Mouse (Mus musculus): ENCODE results near the gene Pknox2.

Gene Pknox2

DNA sequence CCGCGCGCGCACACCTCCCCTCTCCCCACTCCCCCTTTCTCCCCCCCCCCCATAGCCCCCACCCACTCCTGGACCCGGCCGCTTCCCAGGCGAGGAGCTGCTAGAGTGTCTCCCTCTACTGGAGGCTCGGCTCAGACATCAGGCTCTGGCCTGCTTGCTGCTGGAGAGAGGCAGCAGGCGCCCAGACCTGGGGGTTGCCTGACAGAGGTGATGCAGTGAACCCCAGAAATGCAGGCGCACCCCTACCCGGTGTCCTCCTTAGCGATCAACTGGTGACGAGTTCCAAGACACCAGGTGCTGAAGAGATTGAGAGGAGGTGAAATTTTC is at the start of gene Pknox2:
Gene Pknox2, minus strand, starts transcription at position 49 of the 327 bp plus-strand sequence.
- peak; percentile 70 for DNase-seq (ENCODE audit: low read depth, low spot score)

DNA sequence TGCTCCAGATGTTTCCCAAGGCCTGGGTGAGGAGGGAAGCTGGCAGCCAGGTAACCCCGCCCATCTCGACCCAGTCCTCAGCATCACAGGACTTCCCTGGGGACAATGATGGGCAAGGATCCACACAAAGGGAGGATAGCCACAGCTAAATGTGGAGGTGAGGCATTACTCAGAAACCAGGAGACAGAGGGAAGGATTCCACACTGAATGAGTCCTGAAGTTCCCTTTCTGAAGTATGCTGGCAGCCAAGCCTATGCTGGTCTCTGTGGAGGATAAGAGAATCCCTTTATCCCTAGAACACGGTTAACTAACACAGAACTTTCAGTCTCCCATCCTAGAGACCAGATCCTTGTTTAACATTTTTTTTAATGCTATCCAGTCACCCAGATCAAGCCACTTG is 40.8 kb upstream of the Pknox2 start:
- no peak for DNase-seq (ENCODE audit: low read depth, low spot score)

DNA sequence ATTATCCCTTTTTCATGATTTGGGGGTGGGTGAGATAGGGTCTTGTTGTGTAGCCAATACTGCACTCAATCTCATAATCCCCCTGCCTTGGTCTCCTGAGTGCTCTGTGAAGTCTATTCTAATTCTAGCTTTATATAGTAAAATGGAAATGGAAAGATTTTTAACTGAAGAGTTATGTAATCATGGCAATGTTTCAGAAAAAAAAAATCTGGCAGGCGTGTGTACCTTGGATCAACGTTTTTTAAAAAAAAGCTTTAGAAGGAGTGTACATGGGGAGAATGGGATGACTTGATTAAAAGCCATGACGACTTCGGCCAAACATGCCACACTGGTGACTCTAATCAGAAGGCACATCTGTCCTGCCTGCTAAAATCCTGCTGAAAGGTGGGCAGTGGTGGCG is 40.2 kb upstream of the Pknox2 start:
- no peak for DNase-seq (ENCODE audit: low read depth, low spot score)

DNA sequence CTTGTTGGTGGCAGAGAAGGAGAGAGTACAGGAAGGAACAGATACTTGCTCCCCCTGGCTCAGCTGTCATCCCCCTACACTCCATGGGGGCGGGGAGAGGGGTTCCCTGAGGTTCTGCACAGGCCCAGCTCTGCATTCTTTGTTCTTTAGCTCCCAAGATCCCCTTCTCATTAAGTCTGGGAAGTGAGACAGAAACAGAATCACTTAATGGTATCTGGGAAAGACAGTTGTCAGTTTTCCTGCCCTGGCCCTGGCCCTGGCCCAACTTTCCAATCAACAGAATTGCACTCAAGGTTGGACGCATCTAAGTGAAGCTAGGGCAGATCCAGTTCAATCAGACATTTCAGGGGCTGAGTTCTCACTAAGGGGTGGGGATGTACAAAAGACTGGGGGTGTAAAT is 36.0 kb upstream of the Pknox2 start:
- DNase-seq (ENCODE audit: low read depth, low spot score): no peak

DNA sequence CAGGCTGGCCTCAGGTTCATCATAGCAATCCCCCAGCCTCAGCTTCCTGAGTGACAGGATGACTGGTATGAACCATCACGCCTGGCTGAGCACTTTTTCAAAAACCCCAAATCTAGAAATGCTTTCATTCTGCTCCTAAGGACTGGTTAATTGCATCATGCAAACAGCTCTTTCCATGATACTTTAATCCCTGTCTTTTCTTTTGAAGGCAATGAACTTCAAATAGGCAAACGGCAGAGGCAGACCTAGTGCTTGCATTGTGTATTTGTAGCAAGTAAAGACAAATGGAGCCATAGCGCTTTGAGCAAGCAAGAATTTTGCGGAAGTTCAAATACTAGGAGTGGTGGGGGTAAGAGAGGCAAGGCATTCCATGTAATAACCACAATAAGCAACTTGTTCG is 34.4 kb upstream of the Pknox2 start:
- DNase-seq (ENCODE audit: low read depth, low spot score): no peak

DNA sequence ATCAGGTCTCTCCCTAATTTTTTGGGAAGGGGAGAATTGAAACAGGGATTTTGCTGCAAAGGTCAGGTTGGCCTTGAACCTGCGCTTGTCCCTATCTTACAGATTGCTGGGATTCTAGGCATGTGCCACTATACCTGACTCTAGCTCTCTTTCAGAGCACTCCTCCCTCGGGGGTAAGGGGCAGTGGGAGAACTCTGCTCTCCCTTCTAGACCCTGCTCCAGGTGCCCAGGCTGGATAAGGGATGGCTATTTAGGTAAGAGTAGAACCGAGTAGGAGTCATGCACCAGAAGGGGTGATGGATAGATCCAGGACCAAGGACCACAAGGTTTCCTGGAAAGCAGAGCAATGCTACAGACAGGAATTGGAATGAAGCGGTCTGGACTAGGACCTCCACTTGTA is 32.4 kb upstream of the Pknox2 start:
- DNase-seq (ENCODE audit: low read depth, low spot score): no peak

DNA sequence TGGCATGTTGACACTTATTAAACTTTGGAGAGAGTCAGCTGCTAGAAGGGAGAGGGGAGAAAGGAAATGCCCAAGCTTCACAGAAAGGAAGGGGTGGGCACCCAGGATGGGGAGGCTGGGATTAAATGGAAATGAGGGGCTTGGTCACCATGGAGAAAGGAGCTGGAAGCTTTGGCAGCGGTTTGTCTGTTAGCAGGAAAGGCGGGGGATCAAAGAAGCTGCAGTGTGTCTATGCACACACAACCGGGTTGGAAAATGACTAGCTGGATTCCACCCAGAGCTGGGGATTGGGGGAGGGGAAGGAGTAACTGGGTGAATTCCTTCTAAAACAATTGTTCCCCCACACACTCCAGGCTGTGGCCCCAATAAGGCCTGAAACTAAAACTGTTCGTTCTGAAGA is 31.7 kb upstream of the Pknox2 start:
- DNase-seq (ENCODE audit: low read depth, low spot score): no peak

DNA sequence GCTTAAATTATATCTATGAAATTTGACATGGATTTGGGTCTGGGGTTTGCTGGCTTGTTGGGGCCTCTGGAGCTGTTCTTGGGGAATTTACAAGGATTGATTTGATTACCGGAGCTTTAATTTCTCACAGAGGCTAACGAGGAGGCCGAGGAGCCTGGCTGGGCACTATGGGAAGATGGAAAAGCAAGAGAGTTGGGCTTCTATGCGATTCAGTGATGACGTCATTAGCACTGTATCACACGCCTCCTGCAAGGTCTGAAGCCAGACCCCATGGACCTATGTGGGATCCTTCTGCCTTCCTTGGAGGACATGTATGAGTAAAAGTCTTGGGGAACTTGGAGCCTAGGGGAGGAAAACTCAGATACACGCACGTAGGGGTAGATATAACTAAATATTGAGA is 30.3 kb upstream of the Pknox2 start:
- DNase-seq (ENCODE audit: low read depth, low spot score): no peak

DNA sequence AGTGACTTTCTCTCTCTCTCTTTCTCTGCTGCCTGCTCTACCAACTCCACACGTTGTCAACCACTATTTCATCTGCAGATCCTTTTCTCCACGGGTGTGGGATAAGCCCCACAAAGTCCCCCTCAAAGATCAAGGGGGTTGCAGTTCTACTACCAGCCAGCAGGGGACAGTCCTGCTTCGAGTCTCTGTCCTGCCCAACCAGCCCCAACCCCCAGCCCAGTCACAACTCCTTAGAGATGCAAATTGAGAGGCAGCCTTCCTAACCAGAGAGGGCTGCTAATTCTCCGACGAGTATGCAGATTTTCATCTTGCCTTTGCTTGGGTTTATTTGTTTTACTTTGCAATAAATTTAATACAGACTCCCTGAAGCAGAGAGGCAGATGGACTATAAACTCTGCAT is 29.9 kb upstream of the Pknox2 start:
- DNase-seq (ENCODE audit: low read depth, low spot score): peak; percentile 36

DNA sequence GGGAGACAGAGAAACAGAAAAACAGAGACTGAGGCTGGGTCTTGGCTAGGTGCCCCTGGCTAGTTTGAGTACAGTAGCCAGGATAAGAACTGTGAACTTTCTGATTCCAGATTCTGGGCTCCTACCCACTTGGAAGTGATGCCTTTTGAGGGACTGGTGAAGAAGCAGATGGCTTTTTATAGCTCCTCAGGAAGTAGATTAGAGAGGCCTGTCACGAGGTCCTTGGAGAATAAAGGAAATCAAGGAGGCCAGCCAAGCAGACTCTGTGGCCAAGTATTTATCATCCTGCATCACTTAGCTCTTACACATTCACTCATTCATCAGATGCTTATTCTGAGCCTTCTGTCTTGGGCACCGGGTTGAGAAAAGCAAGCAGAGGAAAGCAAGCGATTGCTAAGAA is 28.8 kb upstream of the Pknox2 start:
- no peak for DNase-seq (ENCODE audit: low read depth, low spot score)

DNA sequence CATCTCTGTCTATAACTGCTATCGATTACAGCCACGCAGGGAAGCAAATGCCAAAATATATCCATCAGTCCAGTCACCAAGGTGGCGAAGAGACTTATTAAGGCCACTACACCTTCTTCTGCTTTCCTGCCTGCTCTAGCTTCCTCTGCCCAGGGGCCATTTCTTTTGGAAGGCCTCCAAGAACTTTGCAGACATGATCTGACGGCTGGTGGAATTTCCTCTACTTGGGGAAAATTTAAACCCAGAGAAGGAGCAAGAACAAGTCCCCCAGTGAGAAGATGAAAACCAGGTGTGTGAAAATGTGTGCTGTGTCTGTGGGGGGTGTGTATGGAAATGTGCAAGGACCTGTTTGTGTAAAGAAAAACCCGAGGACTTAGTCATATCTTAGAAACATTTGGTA is 26.2 kb upstream of the Pknox2 start:
- no peak for DNase-seq (ENCODE audit: low read depth, low spot score)

DNA sequence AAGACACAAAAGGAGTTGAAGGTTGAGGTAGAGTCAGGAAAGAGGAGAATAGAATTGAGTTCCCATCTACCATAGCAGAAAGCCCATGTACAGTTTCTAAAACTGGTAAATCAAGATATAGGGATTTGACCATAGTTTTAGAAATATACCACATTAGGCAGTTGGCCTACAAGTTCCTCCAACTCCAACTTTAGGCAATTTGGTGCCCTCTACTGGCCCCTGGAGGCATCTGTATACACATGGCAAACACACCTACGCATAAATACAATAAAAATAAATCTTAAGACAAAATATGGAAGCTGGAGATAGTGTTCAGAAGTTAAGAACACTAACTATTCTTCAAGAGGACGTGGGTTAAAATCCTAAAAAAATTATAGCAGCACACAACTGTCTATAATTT is 19.7 kb upstream of the Pknox2 start:
- no peak for DNase-seq (ENCODE audit: low read depth, low spot score)

DNA sequence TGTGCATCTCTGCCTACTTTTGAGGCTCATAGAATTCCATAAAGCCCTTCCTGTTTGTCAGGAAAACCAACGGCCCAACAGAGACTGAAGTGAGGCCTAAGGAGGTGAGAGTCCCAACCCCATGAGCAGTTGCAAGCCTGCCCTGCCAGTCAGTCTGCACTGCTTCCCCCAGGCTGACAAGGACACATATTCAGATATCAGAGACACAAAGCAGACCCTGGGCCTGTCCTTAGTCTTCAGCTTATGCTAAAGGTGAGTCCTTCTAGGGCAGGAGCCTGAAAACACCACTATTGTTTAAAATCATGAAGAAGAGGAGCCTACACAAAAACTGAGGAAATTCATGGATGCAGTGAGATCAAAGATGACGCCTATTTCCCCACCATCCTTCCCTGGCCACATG is 13.5 kb upstream of the Pknox2 start:
- no peak for DNase-seq (ENCODE audit: low read depth, low spot score)

DNA sequence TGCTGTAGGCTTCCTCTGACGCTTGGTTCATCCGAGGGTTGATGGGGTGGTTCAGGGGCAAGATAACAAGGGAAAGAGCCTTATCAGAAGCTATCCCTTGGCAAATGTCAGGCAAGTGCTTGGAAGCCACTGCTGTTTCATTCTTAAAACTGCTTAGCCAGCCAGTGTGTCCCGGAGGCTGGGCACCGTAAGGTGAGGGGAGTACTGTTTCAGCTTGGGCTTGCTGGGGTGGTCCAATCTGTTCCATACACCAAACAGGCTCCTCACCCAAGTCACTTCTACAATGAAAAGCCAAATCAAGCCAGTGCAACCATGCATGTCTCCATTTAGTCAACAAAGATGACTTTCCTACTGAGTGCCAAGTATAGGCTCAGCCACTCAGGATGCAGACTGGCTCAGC is 679 bp upstream of the Pknox2 start:
- DNase-seq (ENCODE audit: low read depth, low spot score): no peak

DNA sequence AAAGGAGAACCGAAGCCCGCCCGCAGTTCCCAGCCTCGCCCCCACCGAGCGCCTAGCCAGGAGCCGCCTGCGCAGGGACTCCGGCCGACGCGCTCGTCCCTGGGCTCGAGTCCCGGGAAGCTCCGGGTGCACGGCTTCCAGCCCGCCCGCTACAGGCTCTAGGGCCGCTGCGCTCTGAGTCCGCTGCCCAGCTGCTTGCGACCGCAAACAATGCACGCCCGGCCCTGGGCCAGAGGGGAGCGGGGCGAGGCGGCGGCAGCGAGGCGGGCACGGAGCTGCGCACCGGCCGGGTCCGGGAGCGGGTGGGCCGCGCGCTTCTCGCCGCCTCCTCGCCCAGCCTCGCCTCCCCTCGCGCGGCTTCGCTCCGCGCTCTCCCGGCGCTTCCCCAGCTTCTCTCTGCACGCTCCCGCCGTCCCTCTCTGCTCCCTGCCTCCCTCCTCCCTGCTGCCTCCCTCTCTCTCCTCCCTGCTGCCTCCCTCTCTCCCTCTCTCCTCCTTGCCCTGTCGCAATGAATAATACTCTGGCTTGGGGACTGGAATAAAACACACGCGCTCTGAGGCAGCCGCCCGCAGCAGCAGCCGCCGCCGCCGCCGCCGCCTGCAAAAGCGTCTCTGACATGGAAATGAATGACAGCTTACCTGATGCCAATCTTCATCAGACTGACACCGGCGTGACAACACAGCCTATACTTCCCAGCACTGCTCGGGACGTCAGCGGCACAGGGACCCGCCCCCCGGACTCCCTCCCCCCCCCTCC is 426 bp downstream of the Pknox2 start:
- DNase-seq (ENCODE audit: low read depth, low spot score): peak; percentile 70

DNA sequence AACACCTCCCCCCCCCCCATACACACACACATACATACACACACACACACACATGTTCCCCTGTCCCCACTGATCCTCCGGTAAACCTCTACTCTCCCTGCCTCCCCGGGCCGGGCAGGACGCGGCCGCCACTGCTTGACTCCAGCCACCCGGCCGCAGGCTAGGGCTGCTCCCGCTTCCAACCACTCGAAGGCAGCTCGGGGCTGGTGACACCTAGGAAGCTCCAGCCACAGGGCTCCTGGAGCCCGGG is 929 bp downstream of the Pknox2 start:
- no peak for DNase-seq (ENCODE audit: low read depth, low spot score)

DNA sequence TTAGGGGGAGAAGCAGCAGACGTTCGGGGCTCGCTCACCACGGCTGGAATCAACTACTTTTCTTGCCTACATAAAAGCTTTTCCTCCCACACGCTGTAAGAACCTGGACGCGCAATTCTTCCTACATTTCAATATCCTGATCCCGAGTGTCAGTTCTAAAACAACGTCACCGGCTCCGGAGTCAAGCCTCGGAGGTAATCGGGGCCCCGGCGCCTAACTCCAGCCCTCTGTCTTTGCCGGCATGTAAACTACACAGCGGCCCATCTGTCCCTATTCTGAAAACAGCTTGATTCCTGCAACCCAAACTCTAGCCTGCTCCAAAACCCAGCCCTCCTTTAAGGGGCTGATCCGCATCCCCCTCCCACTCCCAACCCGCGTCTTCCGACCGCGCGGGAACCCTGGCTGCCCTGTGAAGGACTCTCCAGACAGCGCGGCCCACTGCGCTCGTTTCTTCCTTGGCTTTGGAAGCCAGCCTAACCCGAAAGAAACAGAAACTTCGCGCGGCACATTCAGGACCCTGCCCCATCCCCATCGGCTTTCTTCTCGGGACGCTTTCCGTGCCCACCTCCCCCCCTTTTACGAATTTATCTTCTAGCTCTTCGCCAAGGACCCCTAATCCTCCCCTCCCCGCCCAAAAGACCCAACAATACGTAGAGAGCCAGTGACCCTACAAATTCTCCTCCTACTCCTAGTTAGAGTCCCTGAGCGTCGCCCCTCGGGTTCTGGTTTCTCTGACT is 1.4 kb downstream of the Pknox2 start:
- DNase-seq (ENCODE audit: low read depth, low spot score): no peak

DNA sequence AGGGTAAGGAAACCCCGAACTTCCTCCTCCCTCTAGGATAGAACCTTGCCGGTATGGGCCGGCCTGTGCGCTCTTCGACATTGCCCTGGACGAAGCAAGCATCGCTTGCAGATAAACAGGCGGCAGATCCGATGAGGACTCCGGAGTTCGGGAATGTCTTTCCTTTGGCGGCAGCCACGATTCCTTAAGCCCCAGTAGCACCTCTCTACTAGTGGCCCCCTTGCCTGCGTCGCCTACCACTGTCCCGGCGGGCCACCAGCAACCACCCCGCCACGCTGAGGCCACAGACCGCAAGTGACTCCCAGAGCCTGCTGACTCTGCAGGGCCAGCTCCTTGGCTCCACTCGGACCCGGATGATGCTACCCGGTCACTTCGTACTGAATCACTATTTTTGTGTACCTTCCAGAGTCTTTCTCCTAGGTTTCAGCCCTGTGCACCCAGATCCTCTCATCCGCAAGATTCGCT is 2.0 kb downstream of the Pknox2 start:
- no peak for DNase-seq (ENCODE audit: low read depth, low spot score)

DNA sequence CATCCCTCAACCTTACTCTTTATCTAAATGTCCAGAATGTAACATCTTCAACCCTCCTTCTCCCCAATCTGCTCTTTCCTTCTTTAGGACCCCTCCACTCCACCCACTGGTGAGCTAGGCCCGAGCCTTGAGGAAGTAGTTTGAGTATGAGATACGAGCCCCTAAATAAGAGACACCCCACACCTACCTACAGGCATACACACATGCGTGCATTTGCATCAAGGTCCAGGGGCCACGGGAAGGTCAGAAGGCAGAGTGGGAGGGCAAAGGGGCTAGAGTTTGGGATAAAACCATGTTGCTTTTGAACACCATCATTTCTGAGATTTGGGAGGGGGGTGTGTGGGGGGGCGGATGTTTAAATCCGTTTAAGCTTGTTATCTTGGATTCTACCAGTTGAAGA is 2.5 kb downstream of the Pknox2 start:
- no peak for DNase-seq (ENCODE audit: low read depth, low spot score)

DNA sequence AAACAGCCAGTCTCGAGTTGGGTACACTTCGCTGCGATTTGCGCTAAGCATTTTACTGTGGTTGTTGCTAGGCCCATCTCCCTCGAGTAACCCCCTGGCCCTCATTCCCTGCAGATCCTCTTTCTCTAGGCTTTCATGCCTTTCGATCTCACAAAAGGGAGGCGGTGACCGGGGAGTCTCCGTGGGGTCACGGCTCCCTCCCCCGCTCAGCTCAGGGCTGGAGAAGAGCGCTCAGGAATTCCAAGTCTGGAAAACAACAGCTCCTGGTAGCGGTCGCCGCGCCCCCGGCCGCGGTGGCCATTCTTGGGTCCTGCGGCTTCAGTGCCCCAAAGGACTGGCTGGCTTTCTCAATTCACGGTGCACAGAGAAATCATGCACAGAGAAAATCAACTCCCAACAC is 3.0 kb downstream of the Pknox2 start:
- no peak for DNase-seq (ENCODE audit: low read depth, low spot score)

DNA sequence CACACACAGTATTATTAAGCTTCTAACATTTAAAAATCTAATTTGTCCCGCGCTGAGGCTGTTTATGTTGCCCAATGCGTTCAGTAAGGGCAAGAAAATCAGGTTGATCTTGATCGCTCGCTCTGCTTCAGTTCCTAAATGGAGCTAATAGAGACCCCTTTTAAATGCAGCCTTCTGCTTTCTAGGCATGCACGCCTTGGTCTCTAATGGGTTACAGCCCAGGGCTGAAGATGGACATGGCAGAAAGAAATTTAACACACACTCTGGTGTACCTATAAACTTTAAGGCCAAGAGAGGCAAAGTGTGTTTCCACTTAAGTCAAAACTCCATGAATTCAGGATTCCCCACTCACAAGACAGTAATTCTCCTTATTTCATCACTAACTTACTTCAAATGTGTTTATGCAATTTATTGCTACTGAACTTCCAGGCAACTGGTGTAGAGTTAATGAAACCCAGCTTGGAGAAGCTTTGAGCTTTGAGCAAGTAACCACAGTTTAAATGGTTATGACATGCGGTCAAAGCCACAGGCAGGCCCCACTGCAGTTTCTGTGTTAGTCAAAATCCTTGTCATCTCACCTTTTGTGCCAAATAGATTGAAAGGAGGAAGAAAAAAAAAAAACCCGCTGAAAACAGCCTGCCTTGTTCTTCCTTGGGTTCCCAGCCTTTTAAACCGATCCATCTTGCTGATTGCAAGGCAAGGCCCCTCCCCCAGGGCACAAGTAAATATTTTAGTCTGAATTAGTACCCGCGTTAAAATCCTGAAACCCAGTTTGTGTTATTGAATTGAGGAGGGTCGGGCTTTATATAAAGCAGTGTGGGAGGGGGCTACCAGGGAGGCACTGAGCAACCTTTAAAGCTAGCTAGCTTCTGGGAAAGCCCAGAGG is 3.9 kb downstream of the Pknox2 start:
- DNase-seq (ENCODE audit: low read depth, low spot score): no peak

DNA sequence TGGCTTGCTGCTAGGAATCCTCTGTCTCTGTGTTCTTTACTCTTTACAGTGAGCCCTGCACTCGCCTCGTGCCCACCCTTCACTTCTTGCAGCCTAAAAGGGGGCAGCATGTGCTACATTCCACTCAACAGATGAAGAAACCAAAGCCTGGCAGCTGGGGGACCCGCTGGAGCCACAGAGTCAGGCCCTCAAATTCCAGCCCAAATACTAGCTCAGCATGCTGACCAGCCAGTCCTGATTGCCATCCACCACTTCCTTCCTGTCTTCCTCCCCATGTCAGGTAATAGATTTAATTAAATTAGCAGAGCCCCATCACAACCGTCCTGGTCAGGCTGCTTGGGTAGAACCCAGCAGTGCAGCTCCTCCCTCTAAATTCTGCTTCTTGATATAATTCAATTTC is 5.1 kb downstream of the Pknox2 start:
- no peak for DNase-seq (ENCODE audit: low read depth, low spot score)
